Mouse (Mus musculus): ENCODE measurements at regions not wholly inside any gene's neighbourhood (a gene's known extent, or its start where the extent isn't known, plus 50 kb on each side); places are given as distances from the start of the nearest gene placed in this dataset.

DNA sequence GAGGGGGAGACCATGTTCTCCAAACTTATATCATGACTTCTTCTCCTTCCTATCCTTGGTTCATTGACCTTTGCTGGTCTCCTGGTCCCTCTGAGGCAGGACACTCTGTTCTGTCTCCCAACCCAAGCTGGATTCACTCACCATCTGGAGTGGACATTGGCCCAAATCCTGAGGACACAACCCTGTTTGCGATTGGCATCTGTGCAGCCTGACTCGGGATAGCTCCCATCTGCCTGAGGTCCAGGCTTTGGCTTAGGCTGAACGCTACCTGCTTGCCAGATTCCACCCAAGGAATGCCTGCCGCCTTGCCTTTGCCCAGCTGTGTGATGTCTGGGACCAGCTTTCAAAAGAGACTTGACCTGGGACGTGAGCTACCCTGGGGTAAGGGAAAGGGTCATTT is 161.2 kb upstream of the Ubl3 start:
- TF ChIP-seq CTCF (IDR thresholded peaks at IDR 0.05; ENCODE audit: low read depth) (no peak), EP300 (IDR thresholded peaks at IDR 0.05; ENCODE audit: low read depth) (no peak)
